Mouse (Mus musculus) neural tube, embryonic 10.5 days (tissue): ENCODE data around the gene Mrgprb4.

Experiments
- DNase-seq: peaks from one replicate; pipeline ENCODE4 v3.0.0-alpha.2; 2017; ENCODE audit warnings: low spot score; ENCODE audit errors: extremely low spot score

Gene Mrgprb4

GRCm38 (mm10) chr7:48199188-48199587, at the start of gene Mrgprb4:
Mrgprb4 (minus strand) TSS chr7:48199288.
- no peak for DNase-seq

GRCm38 (mm10) chr7:48226114-48226513, 27.0 kb upstream of the Mrgprb4 start:
- DNase-seq, result no peak

GRCm38 (mm10) chr7:48225065-48225464, 26.0 kb upstream of the Mrgprb4 start:
- DNase-seq, result no peak

- no peak for DNase-seq
Measured at GRCm38 (mm10) chr7:48168919-48169318, 30.2 kb downstream of the Mrgprb4 start, which contains the start of gene Mrgprb5. Mrgprb5 (minus strand) TSS chr7:48169019.

GRCm38 (mm10) chr7:48167471-48167870, 31.6 kb downstream of the Mrgprb4 start:
- no peak for DNase-seq
